Mouse (Mus musculus) liver, embryonic 15.5 days (tissue): ENCODE data around the gene Rasip1. TPM values are rescaled to one million over a fixed set of nuclear protein-coding genes. Genes with fewer than 3 reads are reported as not detected.

Source experiments
- ATAC-seq: fragments of 200-750 bp; cut with Nextera tagmentation; 2 replicates; pipeline ENCODE4 v1.8.0; 2017; ENCODE audit warnings: moderate number of reproducible peaks, mild to moderate bottlenecking, moderate library complexity; ENCODE audit not compliant: insufficient read depth
- H3K27ac ChIP-seq: fragments of 300-500 bp; sonication (generic); replicated peaks from 2 replicates; pipeline ENCODE4 v1.5.1; 2015; ENCODE audit warnings: mild to moderate bottlenecking, inconsistent platforms
- H3K27me3 ChIP-seq: fragments of 300-500 bp; sonication (generic); 2 replicates; pipeline ENCODE4 v1.6.1; 2015; ENCODE audit warnings: mild to moderate bottlenecking, inconsistent platforms
- H3K36me3 ChIP-seq: fragments of 300-500 bp; sonication (generic); replicated peaks from 2 replicates; pipeline ENCODE4 v1.6.1; 2015; ENCODE audit warnings: moderate library complexity, mild to moderate bottlenecking, inconsistent platforms
- H3K4me1 ChIP-seq: fragments of 300-500 bp; sonication (generic); replicated peaks from 2 replicates; pipeline ENCODE4 v1.6.1; 2015; ENCODE audit warnings: inconsistent platforms
- H3K4me2 ChIP-seq: fragments of 300-500 bp; sonication (generic); 2 replicates; pipeline ENCODE4 v1.6.1; 2015; ENCODE audit warnings: moderate library complexity, mild to moderate bottlenecking, inconsistent platforms
- H3K4me3 ChIP-seq: fragments of 300-500 bp; sonication (generic); replicated peaks from 2 replicates; pipeline ENCODE4 v1.5.1; 2015; ENCODE audit warnings: mild to moderate bottlenecking, inconsistent platforms
- H3K9ac ChIP-seq: fragments of 300-500 bp; sonication (generic); 2 replicates; pipeline ENCODE4 v1.6.1; 2015; ENCODE audit warnings: moderate library complexity, mild to moderate bottlenecking, inconsistent platforms
- H3K9me3 ChIP-seq: fragments of 300-500 bp; sonication (generic); replicated peaks from 2 replicates; pipeline ENCODE4 v1.6.1; 2016; ENCODE audit warnings: inconsistent platforms
- WGBS: fragments of 180-500 bp; shearing (Covaris S2); methylation state at CpG from one replicate; pipeline ENCODE4 v1.1.7; 2015; ENCODE audit warnings: mixed read lengths; ENCODE audit not compliant: insufficient replicate concordance; 5-methylcytosine and 5-hydroxymethylcytosine counted together
- polyA plus RNA-seq: library from polyadenylated mRNA; unstranded; fragments of >200 nt; fragmentation: Nextera tagmentation; extraction: Ambion mirVana; gene quantifications from 2 replicates; pipeline ENCODE4 v1.2.1, GENCODE M21; 2015

Rasip1 gene
- polyA plus RNA-seq: 2.8 and 3.8 TPM in 2 replicates

GRCm38 (mm10) chr7:45627261-45627660 is at the start of gene Rasip1:
Rasip1 (plus strand) TSS chr7:45627488.
- no peaks in the 10 kb centered on the region for H3K36me3 ChIP-seq
- no peaks in the 10 kb centered on the region for H3K9me3 ChIP-seq
- peak within 1 kb of the TSS; percentile 55 for H3K4me3 ChIP-seq
- peak within 1 kb of the TSS; percentile 79 for H3K4me2 ChIP-seq
- ATAC-seq: no peak
- H3K4me1 ChIP-seq: peaks cover 13% of the 10 kb centered on the region
- 48% methylated on average over 9 of the region's 9 CpGs for WGBS
- H3K27ac ChIP-seq: no peak within 1 kb of the TSS
- H3K9ac ChIP-seq: peak within 1 kb of the TSS; percentile 48; the same call in 1 of the 2 replicates
- H3K27me3 ChIP-seq: peaks cover 71% of the 10 kb centered on the region

DNA sequence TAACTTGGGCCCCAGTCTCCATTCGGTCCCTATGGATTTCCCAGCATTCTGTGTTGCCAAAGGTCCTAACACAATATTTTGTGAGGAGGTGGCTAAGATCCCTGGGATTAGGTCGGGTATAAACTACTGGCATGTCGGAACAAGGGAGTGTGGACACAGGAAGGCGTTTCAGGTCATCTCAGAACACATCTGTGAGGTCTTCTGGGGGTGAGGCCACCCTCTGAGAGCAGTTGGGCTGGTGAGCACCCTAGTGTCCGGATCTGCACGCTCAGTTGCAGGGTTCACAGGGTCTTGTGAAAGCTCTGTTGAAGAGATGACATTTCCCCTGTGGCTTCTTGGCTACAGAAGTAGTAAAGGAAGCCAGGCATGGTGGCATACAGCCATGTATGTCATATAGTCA is 41.4 kb upstream of the Rasip1 start:
- Histone ChIP-seq H3K4me3 (no peak overlapping the region), H3K9ac (no peak overlapping the region), H3K27me3 (no peaks in the 10 kb centered on the region), H3K4me2 (no peak overlapping the region), H3K36me3 (peaks cover 44% of the 10 kb centered on the region), H3K27ac (no peak overlapping the region), H3K4me1 (peaks cover 16% of the 10 kb centered on the region), H3K9me3 (no peaks in the 10 kb centered on the region)
- no peak for ATAC-seq
- WGBS: 73% methylated on average over 6 of the region's 6 CpGs

DNA sequence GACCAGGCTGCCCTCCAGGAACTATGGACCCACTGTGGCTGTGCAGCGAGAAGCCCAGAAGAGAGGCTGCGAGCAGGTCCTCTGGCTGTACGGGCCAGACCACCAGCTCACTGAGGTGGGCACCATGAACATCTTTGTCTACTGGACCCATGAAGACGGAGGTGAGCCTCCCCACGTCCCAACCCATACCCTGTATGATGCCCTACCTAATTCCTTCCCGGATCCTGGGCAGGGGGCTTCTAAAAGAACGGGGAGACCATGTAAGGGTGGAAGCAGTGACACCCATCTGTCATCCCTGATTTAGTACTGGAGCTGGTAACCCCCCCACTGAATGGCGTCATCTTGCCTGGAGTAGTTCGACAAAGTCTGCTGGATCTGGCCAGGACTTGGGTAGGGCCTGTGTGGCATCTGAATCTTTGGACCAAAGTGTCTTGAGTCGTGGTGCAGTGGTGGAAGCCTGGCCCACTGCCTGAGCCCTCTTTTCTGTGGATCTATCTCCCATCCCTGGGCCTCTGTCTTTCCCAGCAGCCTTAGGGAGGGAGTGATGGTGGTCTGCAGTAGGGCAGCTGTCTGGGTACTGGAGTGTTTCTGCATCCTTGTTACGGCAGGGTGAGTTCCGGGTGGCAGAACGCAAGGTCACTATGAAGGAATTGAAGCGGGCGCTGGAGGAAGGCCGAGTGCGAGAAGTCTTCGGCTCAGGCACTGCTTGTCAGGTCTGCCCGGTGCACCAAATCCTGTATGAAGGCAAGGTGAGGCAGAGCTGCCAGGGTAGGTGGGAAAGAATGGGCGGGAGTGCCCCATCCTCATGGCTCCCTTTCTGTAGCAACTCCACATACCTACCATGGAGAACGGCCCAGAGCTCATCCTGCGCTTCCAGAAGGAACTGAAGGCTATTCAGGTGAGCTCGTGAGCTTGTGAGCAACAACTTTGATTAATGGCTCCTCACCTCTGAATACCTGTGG is 39.4 kb upstream of the Rasip1 start:
- Histone ChIP-seq H3K4me2 (no peak overlapping the region), H3K4me3 (no peak overlapping the region), H3K9me3 (no peaks in the 10 kb centered on the region), H3K9ac (no peak overlapping the region), H3K36me3 (peaks cover 35% of the 10 kb centered on the region), H3K27ac (no peak overlapping the region), H3K4me1 (peaks cover 19% of the 10 kb centered on the region), H3K27me3 (no peaks in the 10 kb centered on the region)
- 82% methylated on average over 23 of the region's 23 CpGs for WGBS
- ATAC-seq: no peak

DNA sequence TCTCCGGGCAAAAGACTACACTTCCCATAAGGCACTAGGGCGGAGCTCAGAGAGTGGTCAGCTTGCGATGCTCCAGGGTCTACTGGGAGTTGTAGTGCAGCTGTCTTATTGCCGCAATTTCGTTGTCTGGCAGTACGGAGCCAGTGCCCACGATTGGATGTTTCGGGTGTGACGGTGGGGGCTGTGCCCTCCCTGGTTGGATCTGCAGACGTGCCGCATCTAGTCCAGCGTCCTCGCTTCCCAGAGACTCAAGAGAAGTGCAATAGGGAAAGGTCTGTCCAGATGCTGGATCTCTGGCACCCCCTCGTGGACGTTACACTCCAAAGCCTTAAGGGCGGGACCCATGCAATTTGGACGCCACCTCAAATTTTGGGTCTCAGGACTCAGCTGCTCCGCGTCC is 38.1 kb upstream of the Rasip1 start:
- H3K9ac ChIP-seq: 0 out of 2 replicates have a peak overlapping the region, but pooled peaks have one; percentile 32
- peaks cover 29% of the 10 kb centered on the region for H3K36me3 ChIP-seq
- peak overlapping the region; percentile 68 for H3K4me2 ChIP-seq
- 5% methylated on average over 19 of the region's 19 CpGs for WGBS
- no peak overlapping the region for H3K27ac ChIP-seq
- H3K4me3 ChIP-seq: peak overlapping the region; percentile 50
- H3K4me1 ChIP-seq: peaks cover 21% of the 10 kb centered on the region
- ATAC-seq: peak; percentile 85
- no peaks in the 10 kb centered on the region for H3K9me3 ChIP-seq
- H3K27me3 ChIP-seq: no peaks in the 10 kb centered on the region

- Histone ChIP-seq H3K9me3 (no peaks in the 10 kb centered on the region), H3K36me3 (peaks cover 24% of the 10 kb centered on the region), H3K27ac (0 out of 2 replicates have a peak overlapping the region, but pooled peaks have one; percentile 25), H3K9ac (no peak overlapping the region), H3K27me3 (no peaks in the 10 kb centered on the region), H3K4me2 (peak overlapping the region; percentile 68), H3K4me3 (no peak overlapping the region), H3K4me1 (peaks cover 21% of the 10 kb centered on the region)
- WGBS: 79% methylated on average over 5 of the region's 5 CpGs
- ATAC-seq: no peak
Observed at GRCm38 (mm10) chr7:45589898-45590297, 37.4 kb upstream of the Rasip1 start.

GRCm38 (mm10) chr7:45590874-45591273 is 36.4 kb upstream of the Rasip1 start:
- no peak overlapping the region for H3K9ac ChIP-seq
- H3K9me3 ChIP-seq: no peaks in the 10 kb centered on the region
- ATAC-seq: no peak
- no peak overlapping the region for H3K4me2 ChIP-seq
- peaks cover 21% of the 10 kb centered on the region for H3K4me1 ChIP-seq
- peaks cover 14% of the 10 kb centered on the region for H3K36me3 ChIP-seq
- WGBS: 51% methylated on average over 3 of the region's 3 CpGs
- no peak overlapping the region for H3K4me3 ChIP-seq
- no peak overlapping the region for H3K27ac ChIP-seq
- H3K27me3 ChIP-seq: no peaks in the 10 kb centered on the region

GRCm38 (mm10) chr7:45591880-45592279 is 35.4 kb upstream of the Rasip1 start:
- H3K4me2 ChIP-seq: no peak overlapping the region
- H3K4me3 ChIP-seq: no peak overlapping the region
- ATAC-seq: no peak
- 56% methylated on average over 7 of the region's 7 CpGs for WGBS
- no peaks in the 10 kb centered on the region for H3K9me3 ChIP-seq
- H3K36me3 ChIP-seq: peaks cover 11% of the 10 kb centered on the region; the same call in 1 of the 2 replicates
- no peaks in the 10 kb centered on the region for H3K27me3 ChIP-seq
- no peak overlapping the region for H3K27ac ChIP-seq
- peaks cover 21% of the 10 kb centered on the region for H3K4me1 ChIP-seq
- no peak overlapping the region for H3K9ac ChIP-seq

GRCm38 (mm10) chr7:45593118-45593815 is 34.0 kb upstream of the Rasip1 start:
- Histone ChIP-seq H3K4me3 (no peak overlapping the region), H3K36me3 (peaks cover 1% of the 10 kb centered on the region; the same call in 1 of the 2 replicates), H3K9ac (no peak overlapping the region), H3K4me1 (peaks cover 21% of the 10 kb centered on the region), H3K27ac (no peak overlapping the region), H3K27me3 (no peaks in the 10 kb centered on the region), H3K4me2 (no peak overlapping the region), H3K9me3 (no peaks in the 10 kb centered on the region)
- ATAC-seq: no peak
- WGBS: 21% methylated on average over 10 of the region's 10 CpGs

DNA sequence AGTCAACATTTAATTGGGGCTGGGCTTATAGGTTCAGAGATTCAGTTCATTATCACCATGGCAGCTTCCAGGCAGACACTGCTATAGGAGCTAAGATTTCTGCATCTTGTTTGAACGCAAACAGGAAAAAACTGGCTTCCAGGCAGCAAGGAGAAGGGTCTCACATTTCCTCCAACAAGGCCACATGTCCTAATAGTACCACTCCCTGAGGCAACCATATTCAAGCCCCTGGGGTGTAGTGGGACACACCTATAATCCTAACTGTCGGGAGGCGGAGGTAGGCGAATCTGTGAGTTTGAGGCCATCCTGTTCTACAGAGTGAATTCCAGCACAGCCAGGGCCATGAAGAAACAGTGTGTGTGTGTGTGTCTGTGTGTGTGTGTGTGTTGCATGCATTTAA is 32.1 kb upstream of the Rasip1 start:
- Histone ChIP-seq H3K4me3 (no peak overlapping the region), H3K36me3 (no peaks in the 10 kb centered on the region), H3K27ac (no peak overlapping the region), H3K9ac (no peak overlapping the region), H3K4me1 (peaks cover 12% of the 10 kb centered on the region), H3K27me3 (no peaks in the 10 kb centered on the region), H3K4me2 (no peak overlapping the region), H3K9me3 (no peaks in the 10 kb centered on the region)
- ATAC-seq: no peak
- WGBS: 68% methylated on average over 4 of the region's 4 CpGs

DNA sequence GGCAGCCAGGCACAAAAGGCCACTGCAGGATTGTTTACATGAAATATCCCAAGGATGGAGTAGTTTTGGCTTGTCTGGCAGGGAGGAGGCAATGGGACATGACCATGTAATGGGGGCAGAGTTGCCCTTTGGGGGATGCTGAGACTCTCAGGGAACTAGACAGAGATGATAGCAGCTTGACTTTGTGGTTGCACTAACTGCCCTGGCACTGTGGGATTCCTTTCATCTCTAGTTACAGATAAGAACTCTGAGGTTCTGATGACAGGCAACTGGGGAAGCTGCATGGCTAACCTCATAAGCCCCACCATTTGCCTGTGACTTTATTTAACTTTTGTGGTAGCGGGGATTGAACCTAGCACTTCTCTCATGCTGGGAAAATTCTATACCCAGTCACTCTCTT is 31.2 kb upstream of the Rasip1 start:
- no peaks in the 10 kb centered on the region for H3K36me3 ChIP-seq
- no peak overlapping the region for H3K9ac ChIP-seq
- WGBS: 32% methylated on average over 1 of the region's 1 CpGs
- peaks cover 11% of the 10 kb centered on the region for H3K4me1 ChIP-seq
- no peaks in the 10 kb centered on the region for H3K27me3 ChIP-seq
- no peaks in the 10 kb centered on the region for H3K9me3 ChIP-seq
- H3K4me3 ChIP-seq: no peak overlapping the region
- H3K27ac ChIP-seq: no peak overlapping the region
- H3K4me2 ChIP-seq: no peak overlapping the region
- no peak for ATAC-seq

- ATAC-seq: no peak
- H3K27ac ChIP-seq: no peak overlapping the region
- H3K9me3 ChIP-seq: no peaks in the 10 kb centered on the region
- no peaks in the 10 kb centered on the region for H3K27me3 ChIP-seq
- peaks cover 11% of the 10 kb centered on the region for H3K4me1 ChIP-seq
- no peaks in the 10 kb centered on the region for H3K36me3 ChIP-seq
- 65% methylated on average over 5 of the region's 5 CpGs for WGBS
- H3K9ac ChIP-seq: no peak overlapping the region
- no peak overlapping the region for H3K4me2 ChIP-seq
- no peak overlapping the region for H3K4me3 ChIP-seq
Observed at GRCm38 (mm10) chr7:45597013-45597412, 30.3 kb upstream of the Rasip1 start.
